Mouse (Mus musculus) frontal cortex, adult 2 months (tissue): ENCODE results near the gene Zdhhc9. TPM values are rescaled to one million over a fixed set of nuclear protein-coding genes. Genes with fewer than 3 reads are reported as not detected.
A peak's percentile ranks its signal among the peaks of the same experiment; 100 is the strongest.
"Not testable (repeated sequence)": the region's sequence is repeated elsewhere in the genome, so short reads cannot be mapped to it uniquely, and the experiment has no call there.

Experiments used
- DNase-seq, 2 experiments: peaks; one replicate each; pipeline ENCODE4 v3.0.0; 2022; ENCODE audit warnings: low spot score in 1 of 2; ENCODE audit errors: extremely low spot score in 1 of 2
- polyA plus RNA-seq: library from polyadenylated mRNA; depleted of rRNA; stranded (reverse); fragments of >200 nt; gene quantifications from 2 replicates; pipeline ENCODE4 v1.2.3, GENCODE M21; 2012; rRNA removed

The Zdhhc9 gene
- 34.9 and 37.7 TPM in 2 replicates for polyA plus RNA-seq

GRCm38 (mm10) chrX:48208519-48209185, at the start of gene Zdhhc9:
TSS of gene Zdhhc9 (minus strand) at chrX:48208878.
- DNase-seq = peak; percentile 77 to 94

GRCm38 (mm10) chrX:48257011-48257410, 48.3 kb upstream of the Zdhhc9 start:
- peak in 1 of 2 experiments; percentile 8 for DNase-seq

- peak; percentile 91 to 97 for DNase-seq
These were observed 47.9 kb upstream of the Zdhhc9 start, which contains the start of gene Utp14a for GRCm38 (mm10) chrX:48256468-48257007. TSS of gene Utp14a (plus strand) at chrX:48256862.

GRCm38 (mm10) chrX:48255830-48256428, 47.3 kb upstream of the Zdhhc9 start:
- DNase-seq = no peak

GRCm38 (mm10) chrX:48234417-48234816, 25.7 kb upstream of the Zdhhc9 start:
- no peak for DNase-seq

- no peak for DNase-seq
These were observed 17.5 kb upstream of the Zdhhc9 start for GRCm38 (mm10) chrX:48226225-48226624.

- DNase-seq = no peak
These were observed 14.0 kb upstream of the Zdhhc9 start for GRCm38 (mm10) chrX:48222706-48223105.

GRCm38 (mm10) chrX:48219468-48219867, 10.8 kb upstream of the Zdhhc9 start:
- DNase-seq = no peak

- not testable (repeated sequence) for DNase-seq
These were observed 1.1 kb upstream of the Zdhhc9 start for GRCm38 (mm10) chrX:48209746-48210145.

GRCm38 (mm10) chrX:48207761-48208487, 754 bp downstream of the Zdhhc9 start:
- DNase-seq = no peak

GRCm38 (mm10) chrX:48204469-48204868, 4.2 kb downstream of the Zdhhc9 start:
- no peak for DNase-seq

GRCm38 (mm10) chrX:48203763-48204162, 4.9 kb downstream of the Zdhhc9 start:
- DNase-seq = no peak

- no peak for DNase-seq
These were observed 5.7 kb downstream of the Zdhhc9 start for GRCm38 (mm10) chrX:48202995-48203394.

GRCm38 (mm10) chrX:48202436-48202835, 6.2 kb downstream of the Zdhhc9 start:
- no peak for DNase-seq

- no peak for DNase-seq
These were observed 6.7 kb downstream of the Zdhhc9 start for GRCm38 (mm10) chrX:48201973-48202372.

- DNase-seq = no peak
These were observed 8.0 kb downstream of the Zdhhc9 start for GRCm38 (mm10) chrX:48200699-48201098.

- no peak for DNase-seq
These were observed 9.7 kb downstream of the Zdhhc9 start for GRCm38 (mm10) chrX:48199026-48199425.

GRCm38 (mm10) chrX:48197856-48198255, 10.8 kb downstream of the Zdhhc9 start:
- no peak for DNase-seq

- DNase-seq = no peak
These were observed 15.2 kb downstream of the Zdhhc9 start for GRCm38 (mm10) chrX:48193235-48194152.

GRCm38 (mm10) chrX:48191261-48191660, 17.4 kb downstream of the Zdhhc9 start:
- DNase-seq = no peak
